In genomic region chr1:42567640-42568039, GRCm38 (mm10) we compare ENCODE assay signal across 24 mouse cellular contexts.
"Had no signal": no experiment of that assay in that cellular context is flagged by ENCODE, and none has a peak within 500 bp of the region (broad histone marks: within the 10 kb centered on the region; RNA-seq: fewer than 3 reads in every experiment).

No protein-coding gene starts in this region.

- H3K27ac ChIP-seq: hindbrain, postnatal 0 days; limb, embryonic 10.5 days; limb, embryonic 13.5 days; liver, embryonic 12.5 days; liver, embryonic 15.5 days; lung, embryonic 15.5 days; midbrain, embryonic 10.5 days; midbrain, embryonic 13.5 days; neural tube, embryonic 13.5 days; stomach, embryonic 15.5 days had no signal

- H3K4me2 ChIP-seq: limb, embryonic 13.5 days; liver, embryonic 12.5 days; liver, embryonic 15.5 days; lung, embryonic 15.5 days; midbrain, embryonic 13.5 days; neural tube, embryonic 13.5 days; stomach, embryonic 15.5 days had no signal

- H3K9me3 ChIP-seq: limb, embryonic 10.5 days; limb, embryonic 13.5 days; liver, embryonic 12.5 days; liver, embryonic 15.5 days; lung, embryonic 15.5 days; midbrain, embryonic 10.5 days; midbrain, embryonic 13.5 days; stomach, embryonic 15.5 days had no signal

- H3K36me3 ChIP-seq: limb, embryonic 10.5 days; limb, embryonic 13.5 days; liver, embryonic 12.5 days; liver, embryonic 15.5 days; lung, embryonic 15.5 days; midbrain, embryonic 10.5 days; midbrain, embryonic 13.5 days; neural tube, embryonic 13.5 days; stomach, embryonic 15.5 days had no signal

- DNase-seq: layer of hippocampus, adult 9-11 months; liver; lung, adult 18-20 months; lung, postnatal 10 days; lung, postnatal 36 days; right cerebral cortex, adult 18-20 months; right cerebral cortex, postnatal 14 days; right cerebral cortex, postnatal 4 days; thymus, postnatal 25 days had no signal

- H3K9ac ChIP-seq: limb, embryonic 13.5 days; liver, embryonic 12.5 days; liver, embryonic 15.5 days; lung, embryonic 15.5 days; midbrain, embryonic 13.5 days; neural tube, embryonic 13.5 days; stomach, embryonic 15.5 days had no signal

- H3K4me1 ChIP-seq: limb, embryonic 10.5 days; limb, embryonic 13.5 days; liver, embryonic 12.5 days; liver, embryonic 15.5 days; lung, embryonic 15.5 days; megakaryocyte, embryonic 14.5 days; midbrain, embryonic 10.5 days; midbrain, embryonic 13.5 days; neural tube, embryonic 13.5 days; stomach, embryonic 15.5 days had no signal

- H3K4me3 ChIP-seq: limb, embryonic 10.5 days; limb, embryonic 13.5 days; liver, embryonic 12.5 days; liver, embryonic 15.5 days; lung, embryonic 15.5 days; megakaryocyte, embryonic 14.5 days; midbrain, embryonic 10.5 days; midbrain, embryonic 13.5 days; myocyte; neural tube, embryonic 13.5 days; stomach, embryonic 15.5 days had no signal

- ATAC-seq: hindbrain, postnatal 0 days; inflammation-experienced regulatory T-cells, adult 6 months; intestine, embryonic 16.5 days; liver, embryonic 12.5 days; midbrain, embryonic 13.5 days; midbrain, embryonic 16.5 days had no signal

- H3K27me3 ChIP-seq: limb, embryonic 13.5 days; liver, embryonic 12.5 days; liver, embryonic 15.5 days; lung, embryonic 15.5 days; megakaryocyte, embryonic 14.5 days; midbrain, embryonic 13.5 days; neural tube, embryonic 13.5 days; stomach, embryonic 15.5 days had no signal
